Mouse (Mus musculus) natural killer cell, adult 2 months (primary cell): ENCODE data around the gene Raph1.
"Not testable (repeated sequence)": the region's sequence is repeated elsewhere in the genome, so short reads cannot be mapped to it uniquely, and the experiment has no call there.

Experiments used
- DNase-seq, 2 experiments: peaks; one replicate each; pipeline ENCODE4 v3.0.0; 2022; ENCODE audit warnings: low spot score in 2 of 2

Raph1 gene

DNA sequence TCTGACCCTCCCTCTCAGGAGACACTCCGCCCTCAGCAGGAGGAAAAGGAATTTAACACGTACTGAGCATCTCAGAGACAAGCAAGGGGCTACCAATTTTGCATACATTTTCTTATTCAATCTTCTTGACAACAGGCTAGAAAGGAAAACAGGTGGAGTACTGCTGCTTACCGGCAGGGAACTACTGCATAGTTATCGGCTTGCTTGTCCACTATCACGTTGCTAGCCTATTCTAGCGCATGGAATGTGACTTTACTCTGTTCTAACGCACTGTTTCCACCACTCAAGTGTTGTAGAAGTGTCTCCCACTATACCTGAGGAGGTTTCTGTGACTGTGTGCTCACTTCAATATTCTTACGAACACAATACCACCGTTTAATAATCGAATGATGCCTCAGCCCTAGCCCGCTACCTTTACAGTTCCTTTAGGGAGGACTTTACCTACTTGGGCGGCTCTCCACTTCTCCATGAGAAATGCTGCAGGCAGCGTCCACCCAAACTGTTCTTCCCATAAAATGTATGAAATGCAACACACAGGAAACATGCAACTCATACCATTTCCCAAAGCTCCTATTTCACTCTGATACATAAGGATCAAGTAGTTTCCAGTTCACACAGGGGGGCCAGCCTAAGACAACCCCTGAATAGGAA, 1.5 kb downstream of the Raph1 start:
- DNase-seq = peak; percentile 21 to 29

- DNase-seq = no peak
These were observed 2.2 kb downstream of the Raph1 start for GRCm38 (mm10) chr1:60564691-60565090.

DNA sequence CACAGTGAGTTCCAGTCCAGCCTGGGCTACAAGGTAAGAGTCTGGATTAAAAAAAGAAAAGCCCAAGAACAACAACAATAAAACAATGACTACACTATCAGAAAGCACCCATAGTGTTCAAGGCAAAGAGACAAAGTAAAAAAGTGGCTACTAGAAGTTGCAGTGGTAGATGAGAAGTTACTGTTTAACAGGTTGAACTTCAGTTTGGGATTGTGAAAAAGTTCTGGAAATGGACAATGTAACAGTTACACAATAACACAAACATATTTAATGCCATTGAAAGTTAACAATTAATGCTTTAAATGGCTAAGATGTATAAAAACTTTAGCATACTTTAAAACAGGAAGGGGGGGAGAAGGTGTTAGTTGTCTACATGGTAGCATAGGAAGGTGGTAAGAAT, 3.9 kb downstream of the Raph1 start:
- no peak for DNase-seq

- no peak for DNase-seq
These were observed 23.2 kb downstream of the Raph1 start for GRCm38 (mm10) chr1:60543681-60544080.

DNA sequence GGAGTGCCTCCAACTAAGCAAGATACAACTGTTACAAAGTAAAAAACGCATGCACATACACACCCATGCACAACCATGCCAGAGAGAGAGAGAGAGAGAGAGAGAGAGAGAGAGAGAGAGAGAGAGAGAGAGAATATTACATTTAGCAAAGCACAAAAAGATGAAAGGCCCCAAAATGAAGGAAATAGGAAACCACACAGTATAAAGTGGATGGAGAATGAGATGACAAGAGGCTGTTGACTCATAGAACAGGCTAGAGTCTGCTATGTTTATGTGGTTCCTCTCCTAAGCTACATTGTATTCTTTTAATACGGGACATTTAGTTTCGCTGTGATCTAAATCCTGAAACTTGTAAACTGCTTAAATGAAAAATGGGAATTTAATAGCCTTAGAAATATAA, 27.6 kb downstream of the Raph1 start:
- no peak for DNase-seq

DNA sequence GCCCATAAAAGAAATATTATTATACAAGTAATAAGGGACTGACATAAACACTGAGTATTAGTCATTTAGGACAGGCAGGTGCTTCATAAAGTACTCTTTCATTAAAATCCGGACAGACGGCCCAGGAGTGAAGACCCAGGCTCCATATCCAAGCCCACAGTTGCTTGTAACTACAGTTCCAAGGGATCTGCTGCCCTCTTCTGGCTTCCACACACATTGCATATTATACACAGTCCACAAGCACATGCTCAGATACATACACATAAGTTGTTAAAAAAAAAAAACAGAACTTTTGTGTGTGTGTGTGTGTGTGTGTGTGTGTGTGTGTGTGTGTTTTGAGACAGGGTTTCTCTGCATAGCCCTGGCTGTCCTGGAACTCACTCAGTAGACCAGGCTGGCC, 32.0 kb downstream of the Raph1 start:
- peak; percentile 17 to 21 for DNase-seq

DNA sequence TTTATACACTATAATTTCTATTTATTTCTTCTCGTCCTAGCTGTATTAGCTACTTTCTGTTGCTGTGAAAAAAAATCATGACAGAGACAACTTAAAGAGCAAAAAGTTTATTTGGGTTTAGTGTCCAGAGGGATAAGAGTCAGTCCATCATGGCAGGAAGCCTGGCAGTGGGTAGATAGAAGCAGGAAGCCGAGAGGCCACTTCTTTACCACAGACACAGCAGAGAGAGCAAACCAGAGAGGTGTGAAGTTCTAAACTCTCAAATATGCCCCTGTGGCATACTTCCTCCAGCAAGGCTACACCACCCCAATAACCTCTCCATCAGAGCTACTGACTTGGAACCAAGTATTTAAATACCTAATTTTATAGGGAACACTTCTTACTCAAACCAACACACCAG, 36.3 kb downstream of the Raph1 start:
- peak; percentile 11 to 36 for DNase-seq

GRCm38 (mm10) chr1:60530107-60530506, 36.8 kb downstream of the Raph1 start:
- no peak for DNase-seq

DNA sequence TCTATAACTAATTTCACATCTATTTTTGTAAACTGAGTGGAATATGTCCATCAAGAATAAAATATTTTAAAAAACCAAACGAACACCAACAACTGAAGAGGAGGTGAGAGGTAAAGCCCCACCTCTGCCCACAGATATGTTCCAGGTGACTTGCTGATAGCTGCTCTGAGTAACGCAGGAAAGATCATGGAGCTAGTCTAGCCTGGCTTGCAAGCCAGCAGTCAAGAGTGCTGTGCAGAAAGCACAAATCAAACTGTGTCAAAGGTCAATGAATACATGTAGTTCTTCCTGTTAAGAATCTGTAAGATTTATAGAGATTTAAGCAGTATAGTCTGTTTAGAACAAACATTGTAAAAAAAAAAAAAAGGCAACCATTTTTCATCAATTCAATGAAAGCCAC, 56.3 kb downstream of the Raph1 start:
- no peak for DNase-seq

GRCm38 (mm10) chr1:60503456-60503855, 63.4 kb downstream of the Raph1 start:
- no peak for DNase-seq

- DNase-seq = no peak
These were observed 73.5 kb downstream of the Raph1 start for GRCm38 (mm10) chr1:60493421-60493820.

- no peak for DNase-seq
These were observed 74.5 kb downstream of the Raph1 start for GRCm38 (mm10) chr1:60492404-60492803.

GRCm38 (mm10) chr1:60490510-60490909, 76.4 kb downstream of the Raph1 start:
- DNase-seq = no peak

GRCm38 (mm10) chr1:60489660-60490059, 77.2 kb downstream of the Raph1 start:
- no peak for DNase-seq

- no peak for DNase-seq
These were observed 78.3 kb downstream of the Raph1 start for GRCm38 (mm10) chr1:60488635-60489034.

DNA sequence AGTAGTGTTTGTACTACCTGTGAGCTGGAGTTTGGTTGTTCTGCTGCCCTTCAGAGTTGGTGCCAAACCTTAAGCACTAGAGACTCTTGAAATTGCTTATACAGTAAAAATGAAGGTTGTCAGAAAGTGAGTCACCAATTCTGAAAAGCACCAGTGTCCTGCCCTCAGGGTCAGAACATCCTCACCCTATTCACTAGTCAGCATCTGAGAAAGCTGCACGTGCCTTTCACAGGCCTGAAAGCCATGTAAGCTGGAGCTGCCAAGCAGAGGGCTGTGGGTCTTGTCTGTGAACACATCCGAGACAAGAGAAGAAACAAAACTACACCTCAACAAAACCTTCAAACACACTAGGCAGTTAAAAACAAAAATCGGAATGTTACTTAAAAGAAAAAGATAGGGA, 81.3 kb downstream of the Raph1 start:
- DNase-seq = no peak

- DNase-seq = peak; percentile 39 to 73
These were observed 84.0 kb downstream of the Raph1 start for GRCm38 (mm10) chr1:60482881-60483280.

GRCm38 (mm10) chr1:60481561-60481960, 85.3 kb downstream of the Raph1 start:
- DNase-seq = no peak

- no peak for DNase-seq
These were observed 96.4 kb downstream of the Raph1 start for GRCm38 (mm10) chr1:60470541-60470940.

DNA sequence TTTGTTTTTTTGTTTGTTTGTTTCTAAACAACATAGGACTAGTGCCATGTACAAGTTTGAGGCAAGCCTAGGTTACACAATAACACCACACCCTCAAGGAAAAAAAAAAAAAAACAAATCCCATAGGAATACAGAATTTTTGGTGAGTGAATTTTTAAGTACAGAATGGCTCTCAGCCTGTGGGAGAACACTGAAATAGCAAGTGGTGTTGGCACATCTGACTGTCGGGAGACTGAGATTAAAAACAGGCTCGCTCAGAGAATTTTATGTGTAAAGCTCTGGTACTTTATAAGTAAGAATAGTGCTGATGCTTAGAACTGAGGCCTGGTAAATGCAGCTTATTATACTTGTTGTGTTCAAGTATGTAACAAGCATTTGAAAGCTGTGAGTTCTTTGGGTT, 97.4 kb downstream of the Raph1 start:
- DNase-seq = no peak

DNA sequence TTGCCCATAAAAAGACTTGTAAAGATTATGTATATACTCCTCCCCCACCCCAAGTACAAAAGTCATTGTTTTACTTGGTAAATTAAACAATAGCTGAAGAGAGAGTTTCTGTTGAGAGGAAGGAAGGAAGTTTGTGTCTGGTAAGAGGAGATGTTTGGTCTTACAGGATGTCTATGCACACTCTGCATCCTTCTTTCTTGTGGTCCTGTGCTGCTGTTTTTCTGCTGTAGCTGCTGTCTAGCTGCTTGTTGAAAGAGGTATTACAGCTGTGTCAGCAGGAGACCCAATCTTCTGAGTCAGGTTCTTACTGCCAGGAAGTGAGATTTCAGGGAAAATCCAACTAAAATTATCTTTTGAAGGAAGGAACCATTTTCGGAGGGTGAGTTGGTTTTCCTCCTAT, 106.3 kb downstream of the Raph1 start:
- DNase-seq = no peak

DNA sequence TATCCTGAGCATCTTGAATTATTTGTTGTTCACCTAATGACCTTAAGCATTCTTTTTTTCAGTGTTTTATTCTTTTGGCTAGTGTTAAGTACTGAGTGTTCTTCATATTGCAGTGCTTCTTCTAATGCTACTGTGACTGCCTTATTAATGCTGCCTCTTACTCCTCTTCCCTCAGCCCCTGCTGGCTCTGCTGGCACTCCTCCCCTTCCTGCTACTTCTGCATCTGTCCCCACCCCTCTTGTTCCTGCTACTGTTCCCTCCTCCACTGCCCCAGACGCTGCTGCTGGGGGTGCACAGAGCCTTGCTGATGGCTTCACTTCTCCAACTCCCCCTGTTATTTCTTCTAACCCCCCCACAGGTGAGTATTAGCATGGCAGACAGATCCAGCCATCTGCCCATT, 117.0 kb downstream of the Raph1 start:
- no peak for DNase-seq

GRCm38 (mm10) chr1:60447067-60447466, 119.8 kb downstream of the Raph1 start:
- peak; percentile 34 to 38 for DNase-seq

GRCm38 (mm10) chr1:60441438-60441837, 125.5 kb downstream of the Raph1 start:
- DNase-seq = not testable (repeated sequence)
